Mouse (Mus musculus) right cerebral cortex, adult 2 months (tissue): ENCODE results near the gene Axl.
"Not testable (repeated sequence)": the region's sequence is repeated elsewhere in the genome, so short reads cannot be mapped to it uniquely, and the experiment has no call there.

Source experiments
- DNase-seq, 2 experiments: peaks; one replicate each; pipeline ENCODE4 v3.0.0; 2021 to 2022; ENCODE audit warnings: low spot score in 2 of 2

Axl gene

GRCm38 (mm10) chr7:25753643-25754438 is 34.7 kb downstream of the Axl start:
- peak in 1 of 2 experiments; percentile 24 for DNase-seq

GRCm38 (mm10) chr7:25753076-25753475 is 35.4 kb downstream of the Axl start:
- no peak for DNase-seq

- DNase-seq, result no peak
Measured at GRCm38 (mm10) chr7:25746844-25747243, 41.7 kb downstream of the Axl start.

- no peak for DNase-seq
Measured at GRCm38 (mm10) chr7:25738277-25738676, 50.2 kb downstream of the Axl start.

GRCm38 (mm10) chr7:25736920-25737319 is 51.6 kb downstream of the Axl start:
- no peak for DNase-seq

- no peak for DNase-seq
Measured at GRCm38 (mm10) chr7:25734991-25735390, 53.5 kb downstream of the Axl start.

- DNase-seq, result no peak
Measured at GRCm38 (mm10) chr7:25731294-25732055, 57.0 kb downstream of the Axl start.

GRCm38 (mm10) chr7:25729862-25730261 is 58.6 kb downstream of the Axl start:
- no peak for DNase-seq

- DNase-seq, result no peak
Measured at GRCm38 (mm10) chr7:25729396-25729795, 59.1 kb downstream of the Axl start.

GRCm38 (mm10) chr7:25727800-25728199 is 60.7 kb downstream of the Axl start:
- DNase-seq, result no peak

GRCm38 (mm10) chr7:25725886-25726285 is 62.6 kb downstream of the Axl start:
- DNase-seq, result no peak

GRCm38 (mm10) chr7:25721776-25722175 is 66.7 kb downstream of the Axl start:
- not testable (repeated sequence) for DNase-seq

- DNase-seq, result no peak
Measured at GRCm38 (mm10) chr7:25720760-25721159, 67.7 kb downstream of the Axl start.

- DNase-seq, result peak; percentile 85 to 88
Measured at GRCm38 (mm10) chr7:25719761-25720610, 68.5 kb downstream of the Axl start.

- DNase-seq, result peak; percentile 96 to 97
Measured at GRCm38 (mm10) chr7:25718788-25719417, 69.6 kb downstream of the Axl start, which contains the start of gene Ccdc97. Gene Ccdc97 (minus strand): TSS chr7:25719088.

- no peak for DNase-seq
Measured at GRCm38 (mm10) chr7:25717478-25717877, 71.0 kb downstream of the Axl start.

- DNase-seq, result no peak
Measured at GRCm38 (mm10) chr7:25715731-25716271, 72.7 kb downstream of the Axl start.

- DNase-seq, result no peak
Measured at GRCm38 (mm10) chr7:25714581-25714980, 73.9 kb downstream of the Axl start.

- no peak for DNase-seq
Measured at GRCm38 (mm10) chr7:25712801-25713200, 75.7 kb downstream of the Axl start.

GRCm38 (mm10) chr7:25711731-25712197 is 76.7 kb downstream of the Axl start:
- peak; percentile 55 to 62 for DNase-seq

- no peak for DNase-seq
Measured at GRCm38 (mm10) chr7:25711165-25711564, 77.3 kb downstream of the Axl start.
